Mouse (Mus musculus): ENCODE measurements around the gene Itgb2l.

DNA sequence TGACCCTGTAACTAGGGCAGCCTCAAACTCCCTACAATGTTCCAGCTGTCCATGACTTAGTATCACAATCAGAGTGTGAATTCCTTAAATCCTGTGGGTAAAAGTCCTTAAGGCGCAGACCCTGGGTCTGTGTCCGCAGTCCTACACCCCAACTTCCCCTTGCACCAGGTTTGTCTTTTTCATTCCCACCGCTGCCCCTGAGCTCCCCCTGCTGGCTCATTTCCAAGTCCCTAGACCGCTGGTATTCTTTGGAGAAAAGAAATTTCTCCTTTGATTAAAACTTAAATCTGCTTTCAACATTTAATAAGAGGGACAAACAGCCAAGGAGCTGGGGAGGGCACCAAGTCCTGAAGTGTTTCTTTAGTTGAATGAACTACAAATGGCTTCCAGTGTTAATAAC lies 26.2 kb upstream of the Itgb2l start:
- no peak for TF ChIP-seq CTCF (conservative IDR thresholded peaks at IDR 0.05; ENCODE audit: insufficient read depth, insufficient read length, low read depth, low read length)
- no peak for TF ChIP-seq POLR2A (IDR thresholded peaks at IDR 0.05; ENCODE audit: low read depth, low read length)

All from kidney, adult 2 months (tissue).